8 mouse cellular contexts compared by ENCODE assay signal in the genomic region with DNA sequence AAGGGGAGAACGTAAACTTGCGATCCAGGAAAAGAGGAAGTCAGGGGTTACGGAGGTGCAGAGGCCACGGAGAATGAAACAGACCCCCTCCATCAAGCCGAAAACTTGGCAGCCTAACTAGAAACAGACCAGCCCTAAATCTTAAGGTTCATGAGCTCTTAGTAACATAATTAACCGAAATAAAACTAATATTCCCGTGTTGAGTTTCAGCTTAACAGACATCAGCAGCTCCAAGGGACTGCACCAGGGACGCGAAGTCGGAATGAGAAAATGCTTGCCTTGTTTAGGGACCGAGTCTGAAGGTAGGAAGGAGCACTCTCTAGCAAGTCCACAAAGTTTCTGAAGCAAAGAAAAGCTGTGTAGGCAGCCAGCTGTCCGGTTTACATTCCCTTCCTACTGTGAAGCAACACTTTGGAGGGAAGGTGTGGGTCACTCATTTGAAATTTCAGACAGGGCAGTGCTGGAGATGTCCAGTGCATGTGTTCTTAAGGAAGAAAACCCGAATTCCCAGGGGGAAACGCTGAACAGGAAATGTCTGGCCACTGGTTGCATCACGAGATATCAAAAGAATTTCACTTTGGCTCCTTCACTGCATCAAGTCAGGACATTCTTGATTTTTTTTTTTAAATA.
DNase-seq lines count a peak whose midpoint lies in the region; ATAC-seq and TF ChIP-seq lines count a peak whose summit lies in the region.

No protein-coding gene starts in this region.

- H3K9me3 ChIP-seq in limb, embryonic 14.5 days (ENCODE audit: control insufficient read depth, low read length): no peaks in the 10 kb centered on the region
- no peaks in the 10 kb centered on the region for H3K9me3 ChIP-seq in stomach, embryonic 16.5 days (replicated peaks; ENCODE audit: control insufficient read depth, low read length)
- H3K9me3 ChIP-seq in forebrain, embryonic 12.5 days: no peaks in the 10 kb centered on the region

- peak overlapping the region; percentile 29; the same call in 1 of the 2 replicates for H3K9ac ChIP-seq in limb, embryonic 14.5 days (ENCODE audit: low read depth, low read length, severe bottlenecking)
- H3K9ac ChIP-seq in stomach, embryonic 16.5 days (ENCODE audit: low read length): peak overlapping the region; percentile 34; the same call in 1 of the 2 replicates
- no peak overlapping the region for H3K9ac ChIP-seq in forebrain, embryonic 12.5 days

- peaks cover 32% of the 10 kb centered on the region for H3K4me1 ChIP-seq in limb, embryonic 14.5 days (ENCODE audit: control insufficient read depth, insufficient read depth, low read length)
- peaks cover 9% of the 10 kb centered on the region for H3K4me1 ChIP-seq in stomach, embryonic 16.5 days (ENCODE audit: control insufficient read depth, insufficient read depth, low read length)
- 0 out of 2 replicates have a peak, but pooled peaks cover 2% of the 10 kb centered on the region for H3K4me1 ChIP-seq in forebrain, embryonic 12.5 days

- H3K4me2 ChIP-seq in limb, embryonic 14.5 days (replicated peaks; ENCODE audit: low read depth, low read length, severe bottlenecking): peak overlapping the region; percentile 41
- peak overlapping the region; percentile 49 for H3K4me2 ChIP-seq in stomach, embryonic 16.5 days (ENCODE audit: low read depth, low read length)
- no peak overlapping the region for H3K4me2 ChIP-seq in forebrain, embryonic 12.5 days

- intact Hi-C loops in heart, postnatal 14 days (cut with DNase I): loop anchor here (2.0 to 10.0 kb wide), 2 partner anchors 91 to 403 kb away; no protein-coding TSS in a partner anchor

- peak overlapping the region; percentile 7 for H3K4me3 ChIP-seq in limb, embryonic 14.5 days (replicated peaks; ENCODE audit: low read length)
- H3K4me3 ChIP-seq in stomach, embryonic 16.5 days (replicated peaks; ENCODE audit: low read length): peak overlapping the region; percentile 9; the same call in 1 of the 2 replicates
- H3K4me3 ChIP-seq in forebrain, embryonic 12.5 days (replicated peaks): no peak overlapping the region

- no peak for TF ChIP-seq POLR2A in limb, embryonic 14.5 days (IDR thresholded peaks at IDR 0.05; ENCODE audit: borderline replicate concordance, extremely low read depth, insufficient read depth, insufficient read length)

- WGBS in limb, embryonic 14.5 days: 8% methylated on average over 15 of the region's 15 CpGs
- 28% methylated on average over 15 of the region's 15 CpGs for WGBS in stomach, embryonic 16.5 days
- WGBS in forebrain, embryonic 12.5 days: 58% methylated on average over 15 of the region's 15 CpGs

- H3K36me3 ChIP-seq in limb, embryonic 14.5 days (ENCODE audit: control insufficient read depth, insufficient read depth, low read length): no peaks in the 10 kb centered on the region
- no peaks in the 10 kb centered on the region for H3K36me3 ChIP-seq in stomach, embryonic 16.5 days (ENCODE audit: control insufficient read depth, insufficient read depth, low read length)
- H3K36me3 ChIP-seq in forebrain, embryonic 12.5 days (replicated peaks): no peaks in the 10 kb centered on the region

- DNase-seq in urinary bladder, postnatal 14 days (ENCODE audit: low spot score): peak; percentile 14
- no peak for DNase-seq in urinary bladder, postnatal 25 days (ENCODE audit: low spot score)
- peak; percentile 51 to 59 for DNase-seq in heart, postnatal 14 days
- peak; percentile 28 for DNase-seq in limb, embryonic 14.5 days (ENCODE audit: low spot score)
- DNase-seq in B cell, adult 2 months: no peak
- DNase-seq in thymus, postnatal 0 days (ENCODE audit: low spot score): no peak

- peak overlapping the region; percentile 76 for H3K27ac ChIP-seq in limb, embryonic 14.5 days (replicated peaks; ENCODE audit: low read depth, low read length)
- H3K27ac ChIP-seq in stomach, embryonic 16.5 days (ENCODE audit: low read length): peak overlapping the region; percentile 72
- no peak overlapping the region for H3K27ac ChIP-seq in forebrain, embryonic 12.5 days

- ATAC-seq in limb, embryonic 14.5 days (ENCODE audit: low FRiP score, low read depth): peak; percentile 24; the same call in 1 of the 2 replicates
- no peak for ATAC-seq in stomach, embryonic 16.5 days (ENCODE audit: insufficient read depth, low FRiP score)
- ATAC-seq in forebrain, embryonic 12.5 days (ENCODE audit: low FRiP score): no peak

- no peaks in the 10 kb centered on the region for H3K27me3 ChIP-seq in limb, embryonic 14.5 days (ENCODE audit: control insufficient read depth, insufficient read depth, low read length)
- H3K27me3 ChIP-seq in stomach, embryonic 16.5 days (ENCODE audit: control insufficient read depth, insufficient read depth, low read length): no peaks in the 10 kb centered on the region
- H3K27me3 ChIP-seq in forebrain, embryonic 12.5 days: no peaks in the 10 kb centered on the region

Comparison
In these comparisons a context has a peak if more than half of its experiments do, and no peak if none do; other contexts are left out.
1. DNase-seq: peak in urinary bladder, postnatal 14 days (single experiment), heart, postnatal 14 days (2 of 2) and limb, embryonic 14.5 days (single experiment); none in urinary bladder, postnatal 25 days (single experiment), B cell, adult 2 months (0 of 2) and thymus, postnatal 0 days (single experiment).